Mouse (Mus musculus): Measurements from ENCODE around the gene Lmod3. TPM values are rescaled to one million over a fixed set of nuclear protein-coding genes. Genes with fewer than 3 reads are reported as not detected.
A peak's percentile ranks its signal among the peaks of the same experiment; 100 is the strongest.
"Not testable (repeated sequence)": the region's sequence is repeated elsewhere in the genome, so short reads cannot be mapped to it uniquely, and the experiment has no call there.

The Lmod3 gene
- total RNA-seq, 4 experiments from 2014 or later, result 77.8 to 95.8 (median 86.4) TPM

GRCm38 (mm10) chr6:97276890-97277497 is 24.4 kb upstream of the Lmod3 start:
- DNase-seq (ENCODE audit: low spot score in 2 of 2), result no peak

GRCm38 (mm10) chr6:97276366-97276765 is 23.8 kb upstream of the Lmod3 start:
- peak in 1 of 2 experiments; percentile 40 for DNase-seq (ENCODE audit: low spot score in 2 of 2)

GRCm38 (mm10) chr6:97275760-97276159 is 23.2 kb upstream of the Lmod3 start:
- DNase-seq (ENCODE audit: low spot score in 2 of 2), result no peak

- no peak for DNase-seq (ENCODE audit: low spot score in 2 of 2)
Measured at GRCm38 (mm10) chr6:97273777-97274176, 21.2 kb upstream of the Lmod3 start.

- DNase-seq (ENCODE audit: low spot score in 2 of 2), result no peak
Measured at GRCm38 (mm10) chr6:97273058-97273710, 20.6 kb upstream of the Lmod3 start.

- DNase-seq (ENCODE audit: low spot score in 2 of 2), result no peak
Measured at GRCm38 (mm10) chr6:97272349-97272748, 19.8 kb upstream of the Lmod3 start.

- DNase-seq (ENCODE audit: low spot score in 2 of 2), result no peak
Measured at GRCm38 (mm10) chr6:97269596-97269995, 17.0 kb upstream of the Lmod3 start.

- DNase-seq (ENCODE audit: low spot score in 2 of 2), result no peak
Measured at GRCm38 (mm10) chr6:97267132-97267531, 14.6 kb upstream of the Lmod3 start.

GRCm38 (mm10) chr6:97266661-97267060 is 14.1 kb upstream of the Lmod3 start:
- DNase-seq (ENCODE audit: low spot score in 2 of 2), result peak in 1 of 2 experiments; percentile 30

GRCm38 (mm10) chr6:97265705-97266104 is 13.1 kb upstream of the Lmod3 start:
- no peak for DNase-seq (ENCODE audit: low spot score in 2 of 2)

GRCm38 (mm10) chr6:97265240-97265639 is 12.7 kb upstream of the Lmod3 start:
- DNase-seq (ENCODE audit: low spot score in 2 of 2), result peak in 1 of 2 experiments; percentile 20

GRCm38 (mm10) chr6:97263750-97264149 is 11.2 kb upstream of the Lmod3 start:
- DNase-seq (ENCODE audit: low spot score in 2 of 2), result not testable (repeated sequence)

- no peak for DNase-seq (ENCODE audit: low spot score in 2 of 2)
Measured at GRCm38 (mm10) chr6:97262229-97262628, 9.7 kb upstream of the Lmod3 start.

- DNase-seq (ENCODE audit: low spot score in 2 of 2), result not testable (repeated sequence)
Measured at GRCm38 (mm10) chr6:97259926-97260325, 7.4 kb upstream of the Lmod3 start.

GRCm38 (mm10) chr6:97258489-97258888 is 5.9 kb upstream of the Lmod3 start:
- peak in 1 of 2 experiments; percentile 36 for DNase-seq (ENCODE audit: low spot score in 2 of 2)

- no peak for DNase-seq (ENCODE audit: low spot score in 2 of 2)
Measured at GRCm38 (mm10) chr6:97252086-97252485, 473 bp downstream of the Lmod3 start.

- DNase-seq (ENCODE audit: low spot score in 2 of 2), result peak; percentile 48 to 50
Measured at GRCm38 (mm10) chr6:97250966-97251365, 1.6 kb downstream of the Lmod3 start.

GRCm38 (mm10) chr6:97245200-97245599 is 7.4 kb downstream of the Lmod3 start:
- DNase-seq (ENCODE audit: low spot score in 2 of 2), result no peak

GRCm38 (mm10) chr6:97242522-97242921 is 10.0 kb downstream of the Lmod3 start:
- no peak for DNase-seq (ENCODE audit: low spot score in 2 of 2)

GRCm38 (mm10) chr6:97240092-97240491 is 12.5 kb downstream of the Lmod3 start:
- DNase-seq (ENCODE audit: low spot score in 2 of 2), result no peak

GRCm38 (mm10) chr6:97239360-97239759 is 13.2 kb downstream of the Lmod3 start:
- no peak for DNase-seq (ENCODE audit: low spot score in 2 of 2)

GRCm38 (mm10) chr6:97236088-97236487 is 16.5 kb downstream of the Lmod3 start:
- no peak for DNase-seq (ENCODE audit: low spot score in 2 of 2)

All from gastrocnemius, adult 8-10 months (tissue).